Mouse (Mus musculus) ES-CJ7 (cell line): ENCODE data around the gene Ccdc190.
A peak's percentile ranks its signal among the peaks of the same experiment; 100 is the strongest.

Experiments used
- DNase-seq: peaks from one replicate; pipeline ENCODE4 v3.0.0; 2011; ENCODE audit warnings: low read depth, low spot score

Gene Ccdc190

GRCm38 (mm10) chr1:169932122-169932746 lies 3.8 kb downstream of the Ccdc190 start:
- no peak for DNase-seq

GRCm38 (mm10) chr1:169934005-169934725 lies 5.7 kb downstream of the Ccdc190 start:
- peak; percentile 69 for DNase-seq

GRCm38 (mm10) chr1:169939345-169939744 lies 10.9 kb downstream of the Ccdc190 start:
- DNase-seq = no peak

GRCm38 (mm10) chr1:169946004-169946403 lies 17.6 kb downstream of the Ccdc190 start:
- DNase-seq = no peak

DNA sequence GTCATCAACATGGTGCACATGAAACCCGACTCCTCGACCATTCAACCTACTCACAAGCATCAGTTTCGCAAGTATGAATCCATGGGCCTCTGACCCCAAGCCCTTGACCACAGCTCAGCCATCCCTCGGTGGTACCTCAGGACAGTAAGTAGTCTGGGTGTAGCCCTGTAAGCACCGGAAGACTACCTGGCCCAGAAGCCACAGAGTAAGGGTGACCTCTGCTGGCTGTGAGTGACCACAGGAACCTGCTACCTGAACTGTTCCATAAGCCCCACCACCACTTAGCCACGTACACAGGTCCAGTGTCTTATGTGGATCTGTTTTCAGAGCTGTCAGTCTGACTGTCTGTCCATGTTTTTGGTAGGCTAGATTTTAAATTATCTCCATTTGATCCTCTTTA lies 19.2 kb downstream of the Ccdc190 start:
- DNase-seq = peak; percentile 25

DNA sequence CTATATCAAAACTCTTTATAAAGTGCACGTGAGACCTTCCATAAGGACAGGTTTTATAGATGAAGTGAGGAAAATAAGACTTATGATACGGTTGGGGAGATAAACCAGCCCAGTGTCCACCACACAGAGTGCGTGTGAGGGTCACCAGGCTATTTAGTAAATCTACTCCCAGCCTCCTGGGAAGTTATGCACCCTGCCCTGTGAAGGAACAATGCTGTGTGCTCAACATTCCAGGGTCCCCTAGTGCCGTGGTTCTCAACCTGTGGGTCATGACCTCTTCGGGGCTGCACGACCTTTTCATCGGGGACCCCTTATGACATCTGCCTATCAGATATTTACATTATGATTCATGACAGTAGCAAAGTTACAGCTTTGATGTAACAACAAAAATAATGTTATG lies 19.8 kb downstream of the Ccdc190 start:
- no peak for DNase-seq

DNA sequence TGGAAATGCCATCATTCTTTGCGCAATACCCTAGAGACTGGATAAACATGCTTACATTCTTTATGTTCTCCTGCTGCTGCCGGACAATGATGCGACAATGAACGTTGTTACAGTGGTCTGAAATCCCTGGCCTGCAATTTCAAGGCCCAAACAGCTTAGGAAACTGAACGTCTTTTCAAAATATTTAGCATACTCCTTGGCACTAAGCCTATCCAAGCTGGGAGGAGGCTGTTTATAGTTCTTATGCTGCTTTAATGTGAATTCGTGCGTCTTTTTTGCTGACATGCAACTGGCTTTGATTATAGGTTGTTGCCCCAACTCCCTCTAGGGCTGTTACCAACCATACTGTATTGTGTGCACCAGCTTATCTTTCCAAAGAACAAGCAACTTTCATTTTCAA lies 20.4 kb downstream of the Ccdc190 start:
- no peak for DNase-seq

GRCm38 (mm10) chr1:169949981-169950380 lies 21.5 kb downstream of the Ccdc190 start:
- no peak for DNase-seq

DNA sequence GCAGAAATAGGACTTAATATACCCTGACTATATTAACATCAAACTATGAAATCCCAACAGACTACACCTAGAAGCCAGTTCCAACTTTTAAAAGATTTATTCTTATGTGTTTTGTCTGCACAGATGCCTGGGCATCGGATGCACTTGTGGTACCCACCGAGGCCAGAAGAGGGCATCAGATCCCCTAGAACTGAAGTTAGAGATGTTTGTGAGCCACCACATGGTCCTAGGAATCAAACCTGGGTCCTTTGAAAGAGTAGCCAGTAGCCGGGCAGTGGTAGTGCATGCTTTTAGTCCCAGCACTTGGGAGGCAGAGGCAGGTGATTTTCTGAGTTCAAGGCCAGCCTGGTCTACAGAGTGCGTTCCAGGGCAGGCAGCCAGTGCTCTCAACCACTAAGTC lies 22.2 kb downstream of the Ccdc190 start:
- DNase-seq = peak; percentile 69

GRCm38 (mm10) chr1:169951561-169951960 lies 23.1 kb downstream of the Ccdc190 start:
- no peak for DNase-seq

- DNase-seq = no peak
Observed at GRCm38 (mm10) chr1:169952636-169953035, 24.2 kb downstream of the Ccdc190 start.

DNA sequence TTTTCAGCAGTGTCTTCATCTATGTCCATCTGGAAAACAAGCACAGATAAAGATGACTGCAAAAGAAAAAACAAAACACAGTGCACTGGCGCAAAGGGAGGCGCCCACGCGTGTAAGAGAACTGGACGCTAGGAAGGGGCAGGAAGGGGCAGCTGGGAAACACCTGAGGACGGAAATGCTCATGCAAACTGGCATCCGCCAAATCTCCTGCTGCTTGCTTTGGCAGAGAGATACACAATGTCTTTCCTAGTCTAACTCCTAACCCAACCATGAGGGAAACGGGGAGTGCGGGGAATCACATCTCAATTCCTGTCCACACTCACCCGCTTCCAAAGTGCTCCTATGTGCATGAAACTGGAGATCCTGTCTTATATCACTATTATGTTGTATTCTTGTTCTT lies 24.7 kb downstream of the Ccdc190 start:
- DNase-seq = no peak

DNA sequence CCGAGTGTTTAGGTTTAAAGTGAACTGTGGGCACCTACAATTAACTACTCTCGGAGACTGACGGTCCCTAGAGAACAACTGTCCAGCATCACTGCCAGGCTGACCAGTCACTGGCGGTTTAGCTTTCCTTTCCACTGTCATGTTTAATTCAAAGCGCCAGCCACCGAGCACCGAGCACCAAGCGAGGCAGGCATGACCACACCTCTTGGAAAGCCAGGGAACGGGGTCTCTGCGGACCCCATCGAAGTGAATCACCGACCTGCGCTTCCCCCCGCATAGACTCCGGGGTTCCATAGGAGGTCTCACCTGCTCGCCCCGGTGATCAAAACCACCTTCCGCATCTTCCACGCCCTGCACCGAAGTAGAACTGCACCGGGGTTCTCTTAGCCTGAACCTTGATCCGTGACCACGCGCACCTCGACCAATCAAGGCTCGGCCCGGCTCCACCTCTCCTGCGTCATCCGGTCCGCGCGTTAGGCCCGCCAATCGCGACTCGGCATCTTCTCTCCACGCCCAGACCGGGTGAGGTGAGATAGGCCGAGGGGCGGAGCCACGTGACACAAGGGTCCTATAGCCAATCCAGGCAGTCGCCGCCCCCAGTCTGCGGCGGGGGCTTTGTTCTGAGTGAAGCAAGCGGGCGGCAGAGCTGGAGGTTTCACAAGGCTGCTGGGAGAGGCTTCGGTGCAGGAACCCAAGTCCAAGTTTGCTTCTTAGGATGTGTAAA lies 40.5 kb downstream of the Ccdc190 start, which contains the start of gene Hsd17b7:
Gene Hsd17b7 (minus strand): TSS at position 450 of the 724 bp plus-strand sequence.
- peak; percentile 99 for DNase-seq

DNA sequence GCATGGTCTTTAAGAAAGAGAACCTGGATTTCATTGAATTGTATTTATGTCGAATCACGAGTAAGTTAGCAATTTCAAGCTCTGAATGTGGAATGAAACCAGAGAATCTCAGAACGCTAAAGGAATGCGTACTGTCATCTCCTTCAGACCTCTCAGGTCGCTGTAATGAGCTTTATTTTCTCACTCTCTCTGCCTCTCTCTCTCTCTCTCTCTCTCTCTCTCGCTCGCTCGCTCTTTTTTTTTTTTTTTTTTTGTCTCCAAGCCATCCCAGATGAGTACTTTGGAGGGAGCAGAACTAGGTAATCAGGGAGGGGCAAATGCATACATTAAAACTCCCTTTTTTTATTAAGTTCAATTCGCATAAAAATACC lies 41.1 kb downstream of the Ccdc190 start:
- DNase-seq = no peak

DNA sequence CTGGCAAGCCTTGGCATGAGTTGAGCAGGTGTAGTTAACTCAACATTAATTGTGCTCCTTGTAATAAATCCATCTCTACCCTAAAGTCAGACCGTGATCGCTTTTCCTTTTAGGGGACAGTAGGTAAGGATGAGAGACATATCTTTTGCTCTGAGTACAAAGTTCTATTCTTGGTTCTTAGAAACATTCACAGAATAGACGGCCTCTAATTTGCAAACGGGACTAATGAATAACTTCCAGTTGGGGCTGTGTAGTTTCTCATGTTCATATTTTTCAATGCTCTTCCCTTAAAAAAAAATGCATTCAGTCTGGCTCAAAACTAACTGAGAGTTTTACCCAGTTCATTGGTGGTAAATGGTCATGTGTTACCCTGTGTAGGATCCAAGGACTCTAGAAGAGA lies 42.5 kb downstream of the Ccdc190 start:
- DNase-seq = no peak

DNA sequence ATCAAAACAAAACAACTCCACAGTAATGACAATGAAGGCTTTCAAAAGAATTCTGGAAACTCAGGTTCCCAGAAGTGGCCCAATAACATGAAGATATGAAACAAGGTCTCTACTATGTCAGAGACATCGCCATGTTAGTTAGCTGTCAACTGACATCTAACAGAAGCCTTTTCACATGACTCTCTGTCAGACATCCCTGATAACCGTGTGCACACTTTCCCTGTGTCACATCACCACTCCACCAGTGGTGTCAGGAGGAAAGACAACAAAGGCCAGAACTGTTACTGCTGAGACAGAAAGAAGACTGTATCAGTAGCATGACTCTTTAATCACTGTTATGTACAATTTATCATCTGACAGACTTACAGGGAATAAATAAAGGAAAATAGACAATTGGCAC lies 43.5 kb downstream of the Ccdc190 start:
- DNase-seq = no peak

DNA sequence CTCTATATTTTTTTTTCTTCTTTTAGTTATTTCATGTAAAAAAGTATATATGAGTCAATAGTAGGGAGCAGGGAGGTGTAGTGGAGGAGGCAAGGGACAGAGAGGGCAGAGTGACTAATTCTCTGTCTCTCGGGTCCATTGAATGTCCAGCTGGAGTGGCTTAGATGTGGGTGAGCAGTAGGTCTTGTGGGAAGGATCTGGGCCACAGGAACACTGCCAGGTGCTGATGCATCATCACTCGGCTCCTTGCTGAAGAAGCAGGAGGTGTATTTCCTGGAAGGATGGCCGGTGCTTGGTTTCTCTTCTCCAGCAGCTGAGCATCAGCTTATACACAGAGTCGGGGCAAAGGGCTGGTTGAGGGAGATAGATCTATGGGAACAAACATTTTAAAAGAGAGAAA lies 49.2 kb downstream of the Ccdc190 start:
- DNase-seq = no peak
